Mouse (Mus musculus): Measurements from ENCODE around the gene Tfdp2. TPM values are rescaled to one million over a fixed set of nuclear protein-coding genes. Genes with fewer than 3 reads are reported as not detected.

Tfdp2 gene
- 32.9 TPM for polyA plus RNA-seq (2017; shearing (Covaris generic))

DNA sequence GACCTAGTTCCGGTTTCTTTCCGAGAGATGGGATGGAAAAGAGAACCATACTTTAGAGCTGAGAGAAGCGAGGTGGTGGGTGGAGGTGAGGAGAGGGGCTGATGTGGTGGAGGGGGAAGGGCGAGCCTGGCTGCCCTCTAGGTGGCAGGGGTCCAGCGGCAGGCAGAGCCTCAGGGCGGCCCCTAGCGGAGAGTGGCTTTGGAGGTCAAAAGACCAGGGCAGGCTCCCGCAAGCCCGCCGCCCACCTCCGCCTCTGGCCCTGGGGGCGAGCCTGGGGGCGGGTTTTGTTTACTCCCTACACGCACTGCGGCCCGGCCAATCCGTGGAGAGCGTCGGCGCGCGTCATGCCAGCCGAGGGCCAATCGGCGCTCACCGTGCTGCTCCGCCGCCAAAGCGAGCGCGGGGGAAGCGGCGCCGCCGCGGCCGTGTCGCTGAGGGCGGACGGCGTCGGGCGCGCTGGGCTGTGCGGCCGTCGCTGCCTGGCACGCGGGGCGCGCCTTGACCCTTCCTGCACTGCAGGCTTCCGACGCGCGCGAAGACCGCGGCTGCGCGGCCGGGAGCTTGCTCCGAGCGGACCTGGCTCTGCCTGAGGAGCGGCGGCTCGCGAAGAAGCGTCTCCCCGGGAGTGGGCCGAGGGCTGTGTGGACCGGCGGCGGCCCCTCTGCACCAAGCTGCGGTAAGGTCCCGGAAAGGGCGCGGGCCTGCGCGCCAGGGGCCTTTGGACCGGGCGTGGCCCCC, at the start of gene Tfdp2:
Gene Tfdp2, plus strand, starts transcription at position 391 of the 738 bp plus-strand sequence.

DNA sequence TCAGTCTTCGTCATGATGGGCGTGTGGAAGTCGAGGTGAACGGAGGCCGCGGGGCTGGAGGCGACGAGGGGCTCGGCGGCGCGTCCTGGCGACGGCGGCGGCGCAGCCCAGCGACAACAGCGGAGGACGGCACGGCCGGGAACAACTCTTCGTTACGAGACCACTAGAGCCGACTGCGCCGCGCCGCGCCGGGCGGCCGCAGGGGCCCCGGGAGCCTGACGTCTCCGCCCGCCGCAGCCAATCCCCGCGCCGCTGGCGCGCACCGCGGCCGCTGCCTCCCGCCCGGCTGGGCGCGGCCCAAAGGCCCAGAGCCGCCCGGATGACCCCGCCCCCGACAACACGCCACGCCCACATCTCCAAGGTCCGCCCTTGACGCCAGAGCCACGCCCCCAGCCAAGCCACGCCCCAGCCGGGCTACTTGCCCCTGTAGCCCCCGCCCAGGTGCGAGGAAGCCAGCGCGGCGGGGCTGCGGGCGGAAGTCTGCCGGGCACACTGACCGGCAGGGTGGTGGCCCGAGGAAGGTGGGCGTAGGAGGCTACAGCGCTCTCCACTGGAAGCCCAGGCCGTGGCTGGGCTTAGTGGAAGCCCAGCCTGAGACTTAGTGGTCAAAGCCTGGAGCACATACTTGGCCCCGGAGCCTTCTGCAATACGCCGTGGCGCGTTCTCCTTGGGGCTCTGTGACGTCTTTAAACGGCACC, 168.2 kb downstream of the Tfdp2 start, which contains the start of gene Atp1b3:
Gene Atp1b3, minus strand, starts transcription at position 302 of the 698 bp plus-strand sequence.

Other genes starting within 250 kb of the Tfdp2 start
- 49.5 TPM for gene Xrn1, start 241.5 kb upstream of the Tfdp2 start, polyA plus RNA-seq (2017; shearing (Covaris generic))
- gene Gk5, start 76.9 kb upstream of the Tfdp2 start, polyA plus RNA-seq (2017; shearing (Covaris generic)), result 2.5 TPM
- 973 TPM for gene Atp1b3, start 168.2 kb downstream of the Tfdp2 start, polyA plus RNA-seq (2017; shearing (Covaris generic))